Mouse (Mus musculus) intestine, postnatal 0 days (tissue): ENCODE data around the gene Gpr27. TPM values are rescaled to one million over a fixed set of nuclear protein-coding genes. Genes with fewer than 3 reads are reported as not detected.

Experiments used
- ATAC-seq: fragments of 200-750 bp; cut with Nextera tagmentation; 2 replicates; pipeline ENCODE4 v1.8.0; 2017; ENCODE audit warnings: mild to moderate bottlenecking, moderate TSS enrichment, moderate library complexity
- H3K27ac ChIP-seq: fragments of 300-500 bp; sonication (generic); 2 replicates; pipeline ENCODE4 v1.5.1; 2014; ENCODE audit warnings: mild to moderate bottlenecking, low read depth, low read length, moderate library complexity
- H3K27me3 ChIP-seq: fragments of 300-500 bp; sonication (generic); replicated peaks from 2 replicates; pipeline ENCODE4 v1.6.1; 2014; ENCODE audit warnings: low read length, mixed read lengths; ENCODE audit not compliant: control insufficient read depth, insufficient read depth
- H3K36me3 ChIP-seq: fragments of 300-500 bp; sonication (generic); 2 replicates; pipeline ENCODE4 v1.6.1; 2014; ENCODE audit warnings: mild to moderate bottlenecking, moderate library complexity; ENCODE audit not compliant: control insufficient read depth, insufficient read depth
- H3K4me1 ChIP-seq: fragments of 300-500 bp; sonication (generic); replicated peaks from 2 replicates; pipeline ENCODE4 v1.6.1; 2014; ENCODE audit warnings: antibody characterized with exemption, low read length, mixed read lengths; ENCODE audit not compliant: control insufficient read depth, insufficient read depth
- H3K4me2 ChIP-seq: fragments of 300-500 bp; sonication (generic); replicated peaks from 2 replicates; pipeline ENCODE4 v1.6.1; 2014; ENCODE audit warnings: low read depth, mild to moderate bottlenecking, moderate library complexity
- H3K4me3 ChIP-seq: fragments of 300-500 bp; sonication (generic); 2 replicates; pipeline ENCODE4 v1.5.1; 2014; ENCODE audit warnings: low read depth, low read length
- H3K9ac ChIP-seq: fragments of 300-500 bp; sonication (generic); 2 replicates; pipeline ENCODE4 v1.6.1; 2014; ENCODE audit warnings: mild to moderate bottlenecking, low read depth, low read length
- H3K9me3 ChIP-seq: fragments of 300-500 bp; sonication (generic); 2 replicates; pipeline ENCODE4 v1.6.1; 2016; ENCODE audit warnings: mixed run types; ENCODE audit not compliant: control insufficient read depth
- CTCF ChIP-seq: sonication (generic); IDR thresholded peaks from 2 replicates; pipeline ENCODE4 v1.5.1; 2016; ENCODE audit warnings: low read depth, mild to moderate bottlenecking, control low read depth, antibody characterized with exemption, moderate library complexity
- WGBS: fragments of 180-500 bp; shearing (Covaris S2); extraction: QIAGEN DNeasy Blood & Tissue Kit; methylation state at CpG from one replicate; pipeline ENCODE4 v1.1.7; 2014; 5-methylcytosine and 5-hydroxymethylcytosine counted together
- polyA plus RNA-seq: library from polyadenylated mRNA; unstranded; fragments of >200 nt; fragmentation: Nextera tagmentation; extraction: Ambion mirVana; gene quantifications from 2 replicates; pipeline ENCODE4 v1.2.1, GENCODE M21; 2015

Gene Gpr27
- polyA plus RNA-seq, 1 experiment from 2014 or later: 2.4 TPM

DNA sequence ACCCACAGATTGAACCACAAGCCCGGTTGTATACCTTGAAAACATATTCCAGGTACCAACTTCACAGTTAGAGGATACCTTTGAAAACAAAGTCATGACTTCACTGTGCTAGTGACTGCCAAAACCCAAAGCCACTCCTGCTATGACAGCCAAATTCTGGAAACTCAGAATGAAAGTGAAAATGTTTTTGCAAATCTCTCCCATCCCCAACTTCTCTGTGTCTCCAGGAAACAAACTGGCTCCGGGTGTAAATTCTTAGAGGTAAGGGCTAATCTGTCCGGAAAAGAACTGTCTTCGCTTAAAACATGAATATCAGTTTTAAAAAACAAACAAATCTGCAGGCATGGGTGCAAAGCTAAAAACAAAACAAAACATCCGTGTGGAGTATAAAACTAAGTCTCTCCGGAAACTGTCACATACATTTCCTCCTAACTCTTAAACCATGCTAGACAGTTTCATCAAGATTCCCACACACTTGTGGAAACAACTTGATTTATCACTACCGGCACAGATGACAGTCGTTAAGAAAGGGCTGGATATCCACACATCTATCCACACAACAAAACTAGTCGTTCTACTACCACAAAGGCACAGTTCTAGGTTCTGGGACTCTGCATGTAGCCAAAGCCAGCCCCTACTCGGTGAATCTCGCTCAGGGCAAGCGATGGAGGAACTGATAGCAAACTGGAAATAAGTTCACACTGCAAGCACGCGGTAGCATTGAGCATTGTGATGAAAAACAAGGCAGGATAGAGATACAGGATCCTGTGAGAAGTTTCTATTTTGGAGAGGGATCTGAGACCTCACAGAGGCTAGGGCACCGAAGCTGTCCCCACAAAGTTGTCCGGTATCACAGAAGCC is 26.8 kb upstream of the Gpr27 start:
- Histone ChIP-seq H3K4me1 (no peaks in the 10 kb centered on the region), H3K27ac (peak overlapping the region; percentile 73), H3K9ac (peak overlapping the region; percentile 66), H3K27me3 (no peaks in the 10 kb centered on the region), H3K4me3 (peak overlapping the region; percentile 77), H3K4me2 (peak overlapping the region; percentile 98), H3K9me3 (no peaks in the 10 kb centered on the region), H3K36me3 (no peaks in the 10 kb centered on the region)
- 26% methylated on average over 16 of the region's 16 CpGs for WGBS
- no peak for TF ChIP-seq CTCF
- ATAC-seq: no peak

GRCm38 (mm10) chr6:99666318-99667171 is 25.9 kb upstream of the Gpr27 start, which contains the start of the genes Eif4e3 and Gm20696:
Gene Eif4e3, minus strand, starts transcription at chr6:99666771.
Gene Gm20696, minus strand, starts transcription at chr6:99666797.
- Histone ChIP-seq H3K4me1 (no peaks in the 10 kb centered on the region), H3K4me3 (peak within 1 kb of the TSS; percentile 77), H3K36me3 (no peaks in the 10 kb centered on the region), H3K27me3 (no peaks in the 10 kb centered on the region), H3K9me3 (no peaks in the 10 kb centered on the region), H3K27ac (peak within 1 kb of the TSS; percentile 73), H3K9ac (peak within 1 kb of the TSS; percentile 66), H3K4me2 (peak within 1 kb of the TSS; percentile 98)
- WGBS: under 1% methylated on average over 43 of the region's 75 CpGs
- TF ChIP-seq CTCF: no peak
- ATAC-seq: peak; percentile 74

DNA sequence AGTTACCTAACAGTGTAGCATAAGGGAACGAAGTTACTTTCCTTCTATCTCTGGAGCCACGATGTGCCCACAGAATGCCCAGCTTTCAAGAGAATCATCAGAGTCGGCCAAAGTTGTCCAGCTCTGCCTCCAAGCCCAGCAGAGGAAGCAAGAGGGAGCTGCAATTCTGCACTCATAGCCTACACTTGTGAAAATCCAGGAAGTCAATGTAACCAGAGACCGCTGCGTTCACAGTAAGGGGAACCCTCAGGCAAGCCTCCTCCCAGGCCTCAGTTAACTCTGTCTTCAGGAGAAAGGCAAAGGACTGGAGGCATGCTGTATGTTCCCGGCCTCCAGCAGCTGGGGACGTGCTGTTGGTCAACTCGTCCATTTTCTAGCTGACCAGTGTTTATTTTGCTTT is 25.2 kb upstream of the Gpr27 start:
- H3K4me1 ChIP-seq: no peaks in the 10 kb centered on the region
- 47% methylated on average over 8 of the region's 8 CpGs for WGBS
- H3K27ac ChIP-seq: no peak overlapping the region
- peak; percentile 20 for TF ChIP-seq CTCF
- no peaks in the 10 kb centered on the region for H3K27me3 ChIP-seq
- no peak for ATAC-seq
- peak overlapping the region; percentile 98 for H3K4me2 ChIP-seq
- no peak overlapping the region for H3K9ac ChIP-seq
- no peaks in the 10 kb centered on the region for H3K36me3 ChIP-seq
- H3K4me3 ChIP-seq: no peak overlapping the region
- no peaks in the 10 kb centered on the region for H3K9me3 ChIP-seq

DNA sequence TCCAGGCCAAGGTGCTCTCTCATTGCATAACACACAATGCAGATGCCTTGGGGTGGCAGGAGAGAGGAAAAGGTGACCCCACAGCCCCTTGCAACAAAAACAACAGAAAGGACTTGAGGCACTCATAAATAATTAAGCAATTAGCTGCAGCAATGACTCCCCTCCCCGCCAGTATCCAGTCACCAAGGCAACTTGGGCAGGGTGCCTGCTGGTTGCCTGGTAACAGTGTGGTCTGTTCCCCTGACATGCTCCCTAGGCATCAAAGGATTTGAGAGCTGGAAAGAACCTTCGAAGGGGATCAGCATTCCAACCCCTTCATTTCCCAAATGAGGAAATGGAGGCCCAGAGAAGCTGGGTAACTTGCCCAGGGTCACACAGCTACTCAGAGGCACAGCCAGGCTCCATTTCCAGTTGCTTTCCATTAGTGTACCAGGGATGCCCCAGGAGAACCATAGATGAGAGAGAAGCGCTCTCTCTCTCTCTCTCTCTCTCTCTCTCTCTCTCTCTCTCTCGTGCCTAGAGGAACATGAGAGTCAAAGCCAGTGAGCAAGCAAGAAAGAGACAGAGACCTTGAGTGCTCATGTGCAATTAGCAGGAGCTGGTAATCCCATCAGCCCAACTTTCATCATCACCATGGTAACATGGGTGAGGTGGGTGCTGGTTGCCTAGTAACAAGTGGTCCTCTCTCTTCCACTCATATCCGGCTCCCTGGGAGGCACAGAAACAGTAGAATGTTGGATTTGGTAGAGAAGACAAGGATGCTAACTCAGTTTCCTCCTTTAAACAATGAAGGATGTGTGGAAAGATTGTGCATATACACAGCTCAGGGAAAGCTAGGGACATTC is 22.8 kb upstream of the Gpr27 start:
- Histone ChIP-seq H3K4me2 (no peak overlapping the region), H3K9me3 (no peaks in the 10 kb centered on the region), H3K27ac (no peak overlapping the region), H3K4me1 (no peaks in the 10 kb centered on the region), H3K4me3 (no peak overlapping the region), H3K9ac (no peak overlapping the region), H3K36me3 (no peaks in the 10 kb centered on the region), H3K27me3 (no peaks in the 10 kb centered on the region)
- 49% methylated on average over 5 of the region's 5 CpGs for WGBS
- ATAC-seq: no peak
- TF ChIP-seq CTCF: no peak

DNA sequence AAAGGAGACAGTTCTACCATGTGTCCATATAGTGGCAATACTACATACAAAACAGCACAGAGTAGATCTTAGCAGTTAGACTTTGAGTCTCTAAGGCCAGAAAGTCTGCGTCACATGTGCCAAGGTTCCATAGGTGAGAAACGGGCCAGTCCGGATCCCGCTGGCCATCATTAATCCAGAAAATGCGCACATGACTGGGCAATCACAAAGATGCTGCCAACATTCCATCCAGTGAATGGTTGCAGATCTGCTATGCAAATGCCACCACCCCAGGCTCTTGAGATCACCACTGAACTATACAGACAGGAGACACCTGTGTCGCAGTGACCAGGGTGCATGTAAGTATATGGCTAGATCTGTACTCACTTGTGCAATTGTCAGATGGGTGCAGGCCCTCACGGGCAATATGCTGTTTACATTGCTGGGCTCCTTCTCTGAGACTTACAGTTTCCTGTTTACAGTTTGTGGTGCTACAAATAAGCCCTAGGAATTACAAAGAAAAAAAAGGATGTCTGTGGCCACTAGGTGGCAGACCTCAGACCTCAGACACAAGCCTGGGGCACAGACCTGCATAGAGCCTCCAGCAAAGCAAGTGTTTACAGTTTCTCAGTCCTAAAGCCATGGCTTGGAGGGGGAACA is 21.9 kb upstream of the Gpr27 start:
- TF ChIP-seq CTCF: peak; percentile 87
- no peak overlapping the region for H3K27ac ChIP-seq
- no peaks in the 10 kb centered on the region for H3K27me3 ChIP-seq
- 80% methylated on average over 7 of the region's 7 CpGs for WGBS
- no peak for ATAC-seq
- H3K9ac ChIP-seq: no peak overlapping the region
- no peaks in the 10 kb centered on the region for H3K4me1 ChIP-seq
- no peak overlapping the region for H3K4me2 ChIP-seq
- H3K4me3 ChIP-seq: no peak overlapping the region
- H3K9me3 ChIP-seq: no peaks in the 10 kb centered on the region
- H3K36me3 ChIP-seq: no peaks in the 10 kb centered on the region
